Comparison of ENCODE assay signal across 36 mouse cellular contexts in the genomic region with DNA sequence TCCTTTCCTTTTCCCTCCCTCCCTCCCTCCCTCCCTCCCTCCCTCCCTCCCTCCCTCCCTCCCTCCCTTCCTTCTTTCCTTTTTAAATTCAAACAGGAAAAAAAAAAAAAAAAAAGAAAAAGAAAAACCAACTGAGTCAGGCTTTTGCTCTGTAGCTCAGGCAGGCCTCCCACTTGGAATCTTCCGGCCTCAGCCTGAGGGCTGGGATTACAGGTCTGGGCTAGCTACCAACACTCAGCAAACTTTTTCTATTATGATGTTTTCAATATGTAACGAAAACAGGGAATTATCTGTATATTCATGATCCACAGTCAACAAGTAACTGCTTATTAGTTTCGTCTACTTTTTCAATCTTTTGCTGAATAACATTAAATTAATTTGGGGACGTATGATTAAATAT. TPM values are rescaled to one million over a fixed set of nuclear protein-coding genes. Genes with fewer than 3 reads are reported as not detected.
"Had no signal": no experiment of that assay in that cellular context is flagged by ENCODE, and none has a peak within 500 bp of the region (broad histone marks: within the 10 kb centered on the region; RNA-seq: fewer than 3 reads in every experiment).

No protein-coding gene starts in this region.

- H3K4me2 ChIP-seq: limb, embryonic 15.5 days had no signal

- H3K36me3 ChIP-seq: heart, embryonic 10.5 days; heart, embryonic 12.5 days; hindbrain, embryonic 10.5 days; hindbrain, embryonic 12.5 days; limb, embryonic 13.5 days; limb, embryonic 15.5 days; liver, embryonic 13.5 days; liver, embryonic 15.5 days had no signal

- DNase-seq: gastrocnemius, adult 2 months; gastrocnemius, postnatal 10 days; gastrocnemius, postnatal 25 days; heart, adult 18-20 months; heart, postnatal 10 days; heart, postnatal 4 days; kidney, adult 18-20 months; kidney, adult 8-10 months; kidney, postnatal 10 days; kidney, postnatal 25 days; kidney, postnatal 4 days; left cerebral cortex, postnatal 4 days; liver, embryonic 13.5 days; lung, adult 18-20 months had no signal

- H3K9me3 ChIP-seq: heart, embryonic 10.5 days; heart, embryonic 12.5 days; hindbrain, embryonic 10.5 days; hindbrain, embryonic 12.5 days; limb, embryonic 13.5 days; limb, embryonic 15.5 days; liver, embryonic 13.5 days; liver, embryonic 15.5 days had no signal

- H3K27me3 ChIP-seq: heart, embryonic 12.5 days; limb, embryonic 13.5 days; limb, embryonic 15.5 days; liver, embryonic 13.5 days; liver, embryonic 15.5 days had no signal

- H3K9ac ChIP-seq: heart, embryonic 12.5 days; hindbrain, embryonic 12.5 days; hindbrain, embryonic 14.5 days; limb, embryonic 13.5 days; limb, embryonic 15.5 days had no signal

- H3K4me3 ChIP-seq: gastrocnemius, adult 2 months; hindbrain, embryonic 12.5 days; layer of hippocampus, adult 2 months; left cerebral cortex, adult 2 months; limb, embryonic 13.5 days; limb, embryonic 15.5 days had no signal

- H3K27ac ChIP-seq: gastrocnemius, adult 2 months; heart, embryonic 10.5 days; hindbrain, embryonic 10.5 days; hindbrain, embryonic 12.5 days; hindbrain, embryonic 14.5 days; layer of hippocampus, adult 2 months; left cerebral cortex, adult 2 months; limb, embryonic 13.5 days; limb, embryonic 15.5 days; liver, embryonic 15.5 days had no signal

- ATAC-seq: hindbrain, embryonic 16.5 days; inflammation-experienced regulatory T-cells, adult 6 months; intestine, embryonic 16.5 days had no signal

RNA-seq across cellular contexts. Expression of gene Btn2a2, which starts 14.3 kb away (rescaled TPM):
- total RNA-seq: gastrocnemius, adult 2 months; gastrocnemius, postnatal 25 days; granulocyte monocyte progenitor cell, adult 5-6 weeks; heart, adult 18-20 months; heart, adult 8-10 months; heart, postnatal 10 days; heart, postnatal 25 days; heart, postnatal 4 days; left cerebral cortex, postnatal 4 days; liver, adult 2 months had no signal
- polyA plus RNA-seq: inflammation-experienced regulatory T-cells, adult 6 months; liver, adult 2 months; liver, embryonic 13.5 days; liver, embryonic 15.5 days had no signal

RNA-seq across cellular contexts. Expression of gene Hist1h2af, which starts 30.8 kb away (rescaled TPM):
- polyA plus RNA-seq: hindbrain, embryonic 16.5 days; inflammation-experienced regulatory T-cells, adult 6 months had no signal

RNA-seq across cellular contexts. Expression of gene Hist1h3g, which starts 32.3 kb away (rescaled TPM):
- total RNA-seq: gastrocnemius, adult 2 months had no signal
- polyA plus RNA-seq: hindbrain, embryonic 14.5 days; hindbrain, embryonic 16.5 days had no signal

RNA-seq across cellular contexts. Expression of gene Btn1a1, which starts 37.2 kb away (rescaled TPM):
- total RNA-seq: gastrocnemius, adult 2 months; gastrocnemius, postnatal 10 days; gastrocnemius, postnatal 25 days; gastrocnemius, postnatal 4 days; granulocyte monocyte progenitor cell, adult 5-6 weeks; heart, adult 18-20 months; heart, adult 8-10 months; heart, postnatal 10 days; heart, postnatal 25 days; layer of hippocampus, adult 2 months; layer of hippocampus, postnatal 10 days; layer of hippocampus, postnatal 25 days; left cerebral cortex, adult 2 months; left cerebral cortex, postnatal 14 days; left cerebral cortex, postnatal 4 days; liver, adult 2 months had no signal
- polyA plus RNA-seq: hindbrain, embryonic 12.5 days; inflammation-experienced regulatory T-cells, adult 6 months; limb, embryonic 11.5 days; liver, adult 2 months had no signal
